Mouse (Mus musculus) stomach, embryonic 14.5 days (tissue): Measurements from ENCODE around the gene Gria3. TPM values are rescaled to one million over a fixed set of nuclear protein-coding genes. Genes with fewer than 3 reads are reported as not detected.

Experiments
- ATAC-seq: fragments of 200-750 bp; cut with Nextera tagmentation; 2 replicates; pipeline ENCODE4 v1.8.0; 2017; ENCODE audit warnings: low read depth, moderate TSS enrichment; ENCODE audit not compliant: insufficient number of reproducible peaks, insufficient read depth, low FRiP score
- H3K27ac ChIP-seq: fragments of 300-500 bp; sonication (generic); 2 replicates; pipeline ENCODE4 v1.5.1; 2014; ENCODE audit warnings: mild to moderate bottlenecking, low read length, moderate library complexity, mixed read lengths
- H3K27me3 ChIP-seq: fragments of 300-500 bp; sonication (generic); 2 replicates; pipeline ENCODE4 v1.6.1; 2014; ENCODE audit warnings: low read length, control low read depth, mixed read lengths; ENCODE audit not compliant: control insufficient read depth, insufficient read depth
- H3K36me3 ChIP-seq: fragments of 300-500 bp; sonication (generic); 2 replicates; pipeline ENCODE4 v1.6.1; 2014; ENCODE audit warnings: mild to moderate bottlenecking, control low read depth, low read length, moderate library complexity, mixed read lengths; ENCODE audit not compliant: control insufficient read depth, insufficient read depth
- H3K4me1 ChIP-seq: fragments of 300-500 bp; sonication (generic); 2 replicates; pipeline ENCODE4 v1.6.1; 2014; ENCODE audit warnings: low read length, control low read depth, mixed read lengths; ENCODE audit not compliant: control insufficient read depth, insufficient read depth
- H3K4me2 ChIP-seq: fragments of 300-500 bp; sonication (generic); replicated peaks from 2 replicates; pipeline ENCODE4 v1.6.1; 2014; ENCODE audit warnings: low read depth, low read length, control low read depth
- H3K4me3 ChIP-seq: fragments of 300-500 bp; sonication (generic); 2 replicates; pipeline ENCODE4 v1.5.1; 2014; ENCODE audit warnings: low read depth, low read length, control low read depth
- H3K9ac ChIP-seq: fragments of 300-500 bp; sonication (generic); replicated peaks from 2 replicates; pipeline ENCODE4 v1.6.1; 2014; ENCODE audit warnings: low read depth, mild to moderate bottlenecking, control low read depth, low read length, moderate library complexity, mixed read lengths
- H3K9me3 ChIP-seq: fragments of 300-500 bp; sonication (generic); 2 replicates; pipeline ENCODE4 v1.6.1; 2016; ENCODE audit warnings: low read depth, low read length, control low read depth; ENCODE audit not compliant: control insufficient read depth
- WGBS: fragments of 180-500 bp; shearing (Covaris S2); extraction: QIAGEN DNeasy Blood & Tissue Kit; methylation state at CpG from one replicate; pipeline ENCODE4 v1.1.7; 2014; 5-methylcytosine and 5-hydroxymethylcytosine counted together
- polyA plus RNA-seq: library from polyadenylated mRNA; unstranded; fragments of >200 nt; fragmentation: Nextera tagmentation; extraction: Ambion mirVana; gene quantifications from 2 replicates; pipeline ENCODE4 v1.2.1, GENCODE M21; 2014

The Gria3 gene
- 13.4 and 14.0 TPM in 2 replicates for polyA plus RNA-seq

DNA sequence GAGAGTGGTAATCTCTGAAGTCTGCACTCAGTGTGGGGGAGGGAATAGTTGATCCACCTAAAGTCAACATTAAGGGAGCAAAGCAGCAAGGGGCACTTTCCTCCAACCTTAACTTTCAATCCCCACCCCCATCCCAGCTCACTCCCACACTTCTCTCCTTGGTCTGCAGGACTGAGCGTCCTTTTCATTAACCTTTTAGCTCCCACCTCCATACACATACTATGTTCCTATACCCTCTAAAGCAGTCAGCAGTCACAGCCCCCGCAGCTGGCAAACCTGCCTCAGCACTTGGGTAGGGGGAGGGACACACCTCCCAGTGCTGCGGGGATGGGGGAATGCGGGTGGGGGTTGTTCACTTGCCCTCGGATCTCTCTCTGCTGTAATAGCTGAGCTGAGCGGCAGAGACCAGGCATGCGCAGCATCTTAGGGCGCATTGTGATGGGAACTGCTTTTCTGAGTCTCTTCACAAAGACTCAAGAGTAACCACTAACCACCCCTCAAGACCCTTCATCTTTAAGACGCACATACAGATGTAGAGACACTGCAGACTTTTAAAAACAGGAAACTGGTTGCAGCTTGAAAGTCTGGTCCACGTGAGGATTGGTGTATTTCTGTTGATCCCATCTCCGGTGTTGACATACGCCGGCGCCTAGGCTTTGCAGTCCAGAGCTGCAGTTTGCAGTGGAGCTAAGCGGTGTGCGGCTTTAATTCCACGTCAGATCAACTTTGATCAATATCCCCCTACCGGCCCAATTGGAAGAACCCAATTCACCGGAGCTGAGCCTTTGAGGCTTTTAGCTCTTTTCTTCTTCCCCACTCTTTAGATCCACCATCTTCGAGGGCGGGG is at the start of gene Gria3:
Gene Gria3 (plus strand): TSS at position 797 of the 847 bp plus-strand sequence.
- H3K9ac ChIP-seq = peak within 1 kb of the TSS; percentile 29; the same call in 1 of the 2 replicates
- no peaks in the 10 kb centered on the region for H3K4me1 ChIP-seq
- H3K27ac ChIP-seq = peak within 1 kb of the TSS; percentile 27; the same call in 1 of the 2 replicates
- H3K9me3 ChIP-seq = no peaks in the 10 kb centered on the region
- peak within 1 kb of the TSS; percentile 49 for H3K4me2 ChIP-seq
- no peaks in the 10 kb centered on the region for H3K27me3 ChIP-seq
- H3K36me3 ChIP-seq = no peaks in the 10 kb centered on the region
- peak within 1 kb of the TSS; percentile 41 for H3K4me3 ChIP-seq
- ATAC-seq = peak; percentile 76
- WGBS = 16% methylated on average over 21 of the region's 21 CpGs

DNA sequence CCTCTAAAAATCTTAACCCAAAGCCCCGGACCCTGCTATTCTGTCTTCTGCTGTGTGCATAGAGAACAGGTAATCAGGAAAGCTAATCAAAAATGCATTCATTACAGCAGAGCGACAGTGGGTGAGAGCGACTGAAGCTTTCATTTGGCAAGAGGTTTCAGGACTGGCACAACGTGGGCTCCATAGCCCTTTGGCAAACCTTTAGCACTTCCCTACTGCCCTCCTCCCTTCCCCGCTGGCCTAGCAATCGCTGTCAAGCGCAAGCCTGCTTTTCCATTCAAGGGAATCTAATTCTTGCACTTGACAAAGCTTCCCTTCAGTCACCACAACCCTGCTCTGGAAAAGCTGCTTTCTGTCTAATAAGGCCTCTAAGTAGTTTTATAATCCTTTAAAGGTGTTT is 13.6 kb upstream of the Gria3 start:
- Histone ChIP-seq H3K27me3 (no peaks in the 10 kb centered on the region), H3K4me2 (no peak overlapping the region), H3K4me1 (no peaks in the 10 kb centered on the region), H3K36me3 (no peaks in the 10 kb centered on the region), H3K9ac (no peak overlapping the region), H3K27ac (no peak overlapping the region), H3K9me3 (no peaks in the 10 kb centered on the region), H3K4me3 (no peak overlapping the region)
- WGBS = 58% methylated on average over 7 of the region's 7 CpGs
- ATAC-seq = no peak

DNA sequence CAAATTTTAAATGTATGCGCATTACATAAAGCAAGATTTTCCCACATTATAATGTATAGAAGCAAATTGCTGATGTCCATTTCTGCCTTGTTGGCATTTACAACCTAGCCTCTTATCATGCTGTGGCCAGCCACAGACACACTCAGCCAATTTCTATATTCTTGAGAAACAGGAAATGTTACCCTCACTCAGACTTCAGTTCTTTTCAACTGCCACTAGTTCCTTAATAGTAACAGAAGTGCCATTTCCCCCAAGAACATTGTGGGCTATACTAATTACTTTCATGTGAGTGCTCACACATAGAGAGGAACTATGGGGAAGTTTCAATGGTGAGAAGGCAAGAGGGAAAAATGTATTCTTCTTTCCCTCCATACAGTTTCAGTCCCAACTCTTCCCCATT is 11.6 kb upstream of the Gria3 start:
- Histone ChIP-seq H3K4me2 (no peak overlapping the region), H3K4me3 (no peak overlapping the region)
- ATAC-seq = no peak

DNA sequence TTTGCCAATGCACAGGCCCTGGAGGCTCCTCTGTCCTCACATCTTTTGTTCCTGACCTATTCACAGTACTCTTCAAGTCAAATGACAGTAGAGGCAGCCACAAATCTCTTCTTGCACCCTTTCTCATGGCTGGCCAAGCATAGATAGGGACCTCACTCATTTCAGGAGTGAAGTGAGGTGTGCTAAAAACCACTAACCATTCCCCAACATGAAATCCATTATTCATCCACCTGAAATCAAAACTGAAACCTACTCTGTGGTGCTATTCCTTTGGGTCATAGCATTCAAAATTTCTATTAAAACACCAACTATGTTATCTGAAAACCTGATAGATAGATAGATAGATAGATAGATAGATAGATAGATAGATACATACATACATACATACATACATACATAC is 2.2 kb upstream of the Gria3 start:
- no peak overlapping the region for H3K9ac ChIP-seq

More for the DNA sequence above, 11.6 kb upstream of the Gria3 start:
- Histone ChIP-seq H3K27me3 (no peaks in the 10 kb centered on the region), H3K9ac (no peak overlapping the region), H3K27ac (no peak overlapping the region), H3K4me1 (no peaks in the 10 kb centered on the region), H3K9me3 (no peaks in the 10 kb centered on the region), H3K36me3 (no peaks in the 10 kb centered on the region)
- WGBS = 93% methylated on average over 1 of the region's 1 CpGs

DNA sequence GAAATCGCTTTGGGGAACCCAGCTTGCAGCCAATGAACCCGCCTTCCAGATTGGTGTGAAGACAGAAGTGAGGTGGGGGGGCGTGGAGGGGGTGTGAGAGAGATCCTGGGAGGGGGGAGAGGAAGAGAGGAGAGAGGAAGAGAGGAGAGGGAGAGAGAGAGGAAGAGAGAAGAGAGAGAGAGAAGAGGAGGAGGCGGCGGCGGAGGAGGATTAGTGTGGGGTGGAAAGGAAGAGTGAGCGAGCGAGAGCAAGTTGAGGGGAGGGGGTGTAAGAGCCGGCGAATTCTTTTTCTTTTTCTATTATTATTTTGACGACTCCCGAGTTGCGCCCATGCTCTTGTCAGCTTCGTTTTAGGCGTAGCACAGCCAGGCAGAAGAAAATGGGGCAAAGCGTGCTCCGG is 532 bp downstream of the Gria3 start:
- Histone ChIP-seq H3K27me3 (no peaks in the 10 kb centered on the region), H3K9ac (peak overlapping the region; percentile 29; the same call in 1 of the 2 replicates), H3K36me3 (no peaks in the 10 kb centered on the region), H3K9me3 (no peaks in the 10 kb centered on the region), H3K27ac (peak overlapping the region; percentile 27; the same call in 1 of the 2 replicates), H3K4me1 (no peaks in the 10 kb centered on the region), H3K4me2 (peak overlapping the region; percentile 49), H3K4me3 (peak overlapping the region; percentile 41)
- no peak for ATAC-seq
- 28% methylated on average over 17 of the region's 17 CpGs for WGBS

More for the DNA sequence above, 2.2 kb upstream of the Gria3 start:
- Histone ChIP-seq H3K4me1 (no peaks in the 10 kb centered on the region), H3K9me3 (no peaks in the 10 kb centered on the region), H3K36me3 (no peaks in the 10 kb centered on the region), H3K27ac (no peak overlapping the region), H3K27me3 (no peaks in the 10 kb centered on the region), H3K4me2 (no peak overlapping the region), H3K4me3 (no peak overlapping the region)
- no peak for ATAC-seq

DNA sequence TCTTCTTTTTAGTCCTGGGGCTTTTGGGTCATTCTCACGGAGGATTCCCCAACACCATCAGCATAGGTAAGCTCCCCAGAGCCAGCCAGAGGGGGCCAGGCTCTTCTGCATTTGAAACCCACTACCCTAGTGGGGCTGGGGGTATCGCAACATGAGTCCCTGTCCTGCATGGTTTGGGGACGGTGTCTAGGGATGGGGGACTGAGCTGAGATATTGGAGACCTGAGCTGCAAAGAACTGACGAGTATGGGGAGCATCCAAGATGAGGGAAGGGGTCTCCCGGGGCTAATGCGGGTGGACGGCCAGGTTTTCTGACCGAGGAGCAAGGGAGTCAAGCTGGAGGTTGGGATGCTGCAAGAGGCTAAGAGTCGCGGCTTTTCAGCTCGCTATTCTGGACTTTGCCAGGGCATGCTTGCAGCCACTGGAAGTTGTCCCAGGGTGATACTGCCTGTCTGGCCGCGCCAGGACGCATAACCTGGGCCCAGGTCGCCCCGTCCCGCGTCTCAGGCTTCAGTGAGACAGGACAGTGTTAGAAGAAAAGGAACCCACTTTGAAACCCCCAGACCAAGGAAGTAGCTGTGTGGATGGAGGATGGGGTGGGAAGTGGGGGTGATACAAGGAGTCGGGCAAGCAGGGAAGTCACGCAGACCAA is 1.1 kb downstream of the Gria3 start:
- Histone ChIP-seq H3K4me1 (no peaks in the 10 kb centered on the region), H3K4me2 (peak overlapping the region; percentile 49), H3K27me3 (no peaks in the 10 kb centered on the region), H3K9ac (peak overlapping the region; percentile 29; the same call in 1 of the 2 replicates), H3K27ac (peak overlapping the region; percentile 27; the same call in 1 of the 2 replicates), H3K9me3 (no peaks in the 10 kb centered on the region), H3K4me3 (peak overlapping the region; percentile 41), H3K36me3 (no peaks in the 10 kb centered on the region)
- ATAC-seq = 0 out of 2 replicates have a peak, but pooled peaks have one; percentile 8
- 19% methylated on average over 20 of the region's 20 CpGs for WGBS

DNA sequence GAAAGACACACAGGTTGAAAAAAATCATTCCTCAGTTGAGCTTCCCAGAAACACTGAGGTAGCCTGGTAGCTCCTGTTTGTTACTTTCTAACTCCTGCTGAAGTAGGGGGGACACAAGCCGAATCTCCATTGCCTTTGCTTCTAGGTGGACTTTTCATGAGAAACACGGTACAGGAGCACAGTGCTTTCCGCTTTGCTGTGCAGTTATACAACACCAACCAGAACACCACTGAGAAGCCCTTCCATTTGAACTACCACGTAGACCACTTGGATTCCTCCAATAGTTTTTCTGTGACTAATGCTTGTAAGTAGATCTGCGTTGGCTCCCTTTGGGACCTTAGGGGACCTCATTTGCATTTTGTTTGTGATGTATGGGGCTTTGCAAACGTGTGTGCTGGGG is 2.0 kb downstream of the Gria3 start:
- no peaks in the 10 kb centered on the region for H3K36me3 ChIP-seq
- no peaks in the 10 kb centered on the region for H3K27me3 ChIP-seq
- no peak for ATAC-seq
- WGBS = 28% methylated on average over 6 of the region's 6 CpGs
- H3K4me1 ChIP-seq = no peaks in the 10 kb centered on the region
- no peaks in the 10 kb centered on the region for H3K9me3 ChIP-seq
- H3K27ac ChIP-seq = no peak overlapping the region
- no peak overlapping the region; the same call in 1 of the 2 replicates for H3K9ac ChIP-seq
- H3K4me2 ChIP-seq = peak overlapping the region; percentile 49
- peak overlapping the region; percentile 41 for H3K4me3 ChIP-seq

DNA sequence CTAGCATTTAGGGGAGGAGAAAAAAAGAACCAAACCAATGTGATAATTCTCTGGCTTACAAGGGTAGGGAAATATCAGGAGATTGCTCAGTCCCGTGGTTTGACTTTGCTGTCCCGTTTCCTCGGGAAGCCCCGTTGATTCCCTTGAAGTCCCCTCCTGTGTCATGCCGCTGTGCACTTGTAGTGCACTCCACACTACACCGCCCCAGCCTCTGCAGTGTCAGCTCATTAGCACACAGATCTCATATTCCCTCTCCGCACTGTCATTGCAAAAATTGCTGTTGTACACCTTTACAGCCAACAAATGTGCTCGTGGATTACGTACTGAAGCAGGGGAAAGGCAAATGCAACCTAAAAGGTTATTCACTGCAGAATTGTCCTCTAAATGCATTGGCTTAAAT is 5.6 kb downstream of the Gria3 start:
- Histone ChIP-seq H3K9me3 (no peaks in the 10 kb centered on the region), H3K4me1 (no peaks in the 10 kb centered on the region), H3K4me2 (no peak overlapping the region), H3K27me3 (no peaks in the 10 kb centered on the region), H3K36me3 (no peaks in the 10 kb centered on the region), H3K27ac (no peak overlapping the region), H3K9ac (no peak overlapping the region), H3K4me3 (no peak overlapping the region)
- 62% methylated on average over 9 of the region's 9 CpGs for WGBS
- no peak for ATAC-seq
